Mouse (Mus musculus): Measurements from ENCODE around the gene Parp6.

GRCm38 (mm10) chr9:59667250-59667649, 50.2 kb downstream of the Parp6 start:
- TF ChIP-seq CTCF (IDR thresholded peaks at IDR 0.05 in 2 of 3, conservative IDR thresholded peaks at IDR 0.05 in 1 of 3; ENCODE audit: control insufficient read depth in 1 of 3, insufficient read depth in 1 of 3, low read depth in 2 of 3, low read length in 3 of 3, poor library complexity in 1 of 3, severe bottlenecking in 1 of 3) (no peak), E2F4 (IDR thresholded peaks at IDR 0.05; ENCODE audit: borderline replicate concordance, low read depth, low read length) (no peak), MAX (IDR thresholded peaks at IDR 0.05; ENCODE audit: low read length) (no peak), JUND (IDR thresholded peaks at IDR 0.05; ENCODE audit: low read depth, low read length) (no peak), POLR2A (IDR thresholded peaks at IDR 0.05; ENCODE audit: control insufficient read depth in 1 of 2, insufficient read depth in 1 of 2, low read depth in 1 of 2, low read length in 2 of 2, poor library complexity in 1 of 2) (no peak), TCF12 (IDR thresholded peaks at IDR 0.05; ENCODE audit: low read depth, low read length) (no peak), CHD2 (IDR thresholded peaks at IDR 0.05; ENCODE audit: low read length) (no peak), HCFC1 (IDR thresholded peaks at IDR 0.05; ENCODE audit: low read depth, low read length) (no peak), TAL1 (IDR thresholded peaks at IDR 0.05; ENCODE audit: low read length) (peak; percentile 74), KAT2A (conservative IDR thresholded peaks at IDR 0.05; ENCODE audit: low read depth, low read length) (no peak), EP300 (IDR thresholded peaks at IDR 0.05; ENCODE audit: low read depth in 1 of 2, low read length in 2 of 2) (peak; percentile 30 to 35; a peak in 1 of 4 replicates), MYC (IDR thresholded peaks at IDR 0.05; ENCODE audit: low read depth, low read length) (no peak), RAD21 (IDR thresholded peaks at IDR 0.05; ENCODE audit: low read depth, low read length) (no peak)

All from MEL (cell line).